Mouse (Mus musculus) megakaryocyte progenitor cell, adult 5-6 weeks (primary cell): ENCODE data around the gene Olfr473. TPM values are rescaled to one million over a fixed set of nuclear protein-coding genes. Genes with fewer than 3 reads are reported as not detected.

Experiments
- ATAC-seq: replicated peaks from 2 replicates; pipeline ENCODE4 v1.8.0; 2016; ENCODE audit warnings: mild to moderate bottlenecking, moderate TSS enrichment, inconsistent platforms; ENCODE audit not compliant: poor library complexity
- total RNA-seq, 2 experiments: library from RNA; stranded (forward) in 1 of 2; stranded (reverse) in 1 of 2; fragments of 157-497, 149-512 nt in 1 of 2; fragments of 200-1000 nt in 1 of 2; gene quantifications; 2 replicates each; pipeline versions ENCODE4 v1.2.3 to v1.2.4; 2015 to 2017

Gene Olfr473
- total RNA-seq (2015) (not detected in 2 replicates), total RNA-seq (2017) (not detected in 2 replicates)

DNA sequence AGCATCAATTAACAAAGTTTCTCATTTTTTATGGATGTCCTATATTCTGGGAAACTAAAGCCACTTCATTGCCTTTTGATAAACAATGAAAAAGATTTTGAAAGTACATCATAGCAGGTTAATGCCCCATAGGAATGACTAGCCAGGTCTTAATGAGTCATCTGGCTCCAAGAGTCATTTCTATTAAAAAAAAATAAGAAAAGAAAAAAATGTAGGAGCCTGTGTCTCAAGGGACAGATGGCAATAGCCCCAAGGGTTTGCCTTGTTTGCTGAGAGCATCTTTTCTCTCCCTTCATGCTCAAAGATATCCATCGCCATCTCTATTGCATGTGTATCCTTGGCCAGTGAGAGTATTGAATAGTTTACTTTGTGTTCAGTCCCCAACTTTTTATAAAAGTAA, at the start of gene Olfr473:
Olfr473 (plus strand) TSS at position 301 of the 400 bp plus-strand sequence.
- ATAC-seq: no peak

DNA sequence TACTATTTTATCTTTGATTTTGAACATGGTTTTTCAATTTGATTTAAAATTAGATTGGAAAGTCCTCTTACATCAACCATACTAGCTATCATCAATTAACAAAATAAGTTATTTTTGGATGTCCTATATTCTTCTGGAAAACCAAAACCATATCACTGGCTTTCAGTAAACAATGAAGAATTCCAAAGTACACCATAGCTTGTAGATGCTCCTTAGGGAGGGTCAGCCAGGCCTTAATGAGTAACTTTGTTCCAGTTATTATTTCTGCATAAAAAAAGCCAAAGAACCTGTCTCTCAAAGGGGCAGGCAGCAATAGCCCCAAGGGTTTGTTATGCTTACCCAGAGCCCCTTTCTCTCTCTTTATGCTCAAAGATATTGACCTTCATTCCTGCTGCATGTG, 32.6 kb upstream of the Olfr473 start, which contains the start of gene Olfr472:
Olfr472 (plus strand) TSS at position 301 of the 400 bp plus-strand sequence.
- no peak for ATAC-seq

GRCm38 (mm10) chr7:107952539-107952938, 22.3 kb downstream of the Olfr473 start:
- peak; percentile 54; the same call in 1 of the 2 replicates for ATAC-seq

GRCm38 (mm10) chr7:107954343-107954742, 24.1 kb downstream of the Olfr473 start, which contains the start of gene Olfr474:
Gene Olfr474, plus strand, starts transcription at chr7:107954643.
- no peak for ATAC-seq

DNA sequence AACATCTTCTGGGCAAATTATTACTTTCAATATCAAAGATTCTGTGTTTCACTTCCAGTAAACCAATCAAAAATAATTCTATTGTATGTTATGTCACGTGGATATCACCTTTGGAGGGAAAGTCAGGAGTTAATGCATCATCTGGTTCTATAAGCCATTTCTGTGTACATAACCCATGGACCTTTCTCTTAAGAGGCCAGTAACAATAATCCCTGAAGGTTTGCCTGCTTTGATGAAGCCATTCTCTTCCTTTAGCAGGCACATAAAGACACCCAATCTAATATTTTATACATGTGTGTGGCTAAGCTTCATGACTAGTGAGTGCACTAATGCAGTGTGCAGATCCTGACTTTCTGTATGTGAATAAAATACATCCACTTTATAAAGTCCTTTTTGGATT, 34.3 kb downstream of the Olfr473 start, which contains the start of gene Olfr476:
Olfr476 (plus strand) TSS at position 301 of the 400 bp plus-strand sequence.
- ATAC-seq: no peak

Other genes with a start within 250 kb of the Olfr473 start
- not detected in 2 replicates for gene Cyb5r2, start 172.4 kb upstream of the Olfr473 start, total RNA-seq (2015)
- not detected in 2 replicates for gene Cyb5r2, start 172.4 kb upstream of the Olfr473 start, total RNA-seq (2017)
- not detected in 2 replicates for gene Ovch2, start 129.2 kb upstream of the Olfr473 start, total RNA-seq (2015)
- not detected in 2 replicates for gene Ovch2, start 129.2 kb upstream of the Olfr473 start, total RNA-seq (2017)
- gene Olfr467, start 118.2 kb upstream of the Olfr473 start, total RNA-seq (2015): not detected in 2 replicates
- gene Olfr467, start 118.2 kb upstream of the Olfr473 start, total RNA-seq (2017): not detected in 2 replicates
- not detected in 2 replicates for gene Olfr469, start 104.9 kb upstream of the Olfr473 start, total RNA-seq (2015)
- gene Olfr469, start 104.9 kb upstream of the Olfr473 start, total RNA-seq (2017): not detected in 2 replicates
- gene Olfr470, start 83.0 kb upstream of the Olfr473 start, total RNA-seq (2015): not detected in 2 replicates
- gene Olfr470, start 83.0 kb upstream of the Olfr473 start, total RNA-seq (2017): not detected in 2 replicates
- not detected in 2 replicates for gene Olfr472, start 32.5 kb upstream of the Olfr473 start, total RNA-seq (2015)
- gene Olfr472, start 32.5 kb upstream of the Olfr473 start, total RNA-seq (2017): not detected in 2 replicates
- not detected in 2 replicates for gene Olfr474, start 24.2 kb downstream of the Olfr473 start, total RNA-seq (2015)
- not detected in 2 replicates for gene Olfr474, start 24.2 kb downstream of the Olfr473 start, total RNA-seq (2017)
- not detected in 2 replicates for gene Olfr476, start 34.4 kb downstream of the Olfr473 start, total RNA-seq (2015)
- not detected in 2 replicates for gene Olfr476, start 34.4 kb downstream of the Olfr473 start, total RNA-seq (2017)
- not detected in 2 replicates for gene Olfr477, start 56.2 kb downstream of the Olfr473 start, total RNA-seq (2015)
- not detected in 2 replicates for gene Olfr477, start 56.2 kb downstream of the Olfr473 start, total RNA-seq (2017)
- gene Olfr478, start 103.5 kb downstream of the Olfr473 start, total RNA-seq (2015): not detected in 2 replicates
- gene Olfr478, start 103.5 kb downstream of the Olfr473 start, total RNA-seq (2017): not detected in 2 replicates
- not detected in 2 replicates for gene Olfr479, start 120.2 kb downstream of the Olfr473 start, total RNA-seq (2015)
- not detected in 2 replicates for gene Olfr479, start 120.2 kb downstream of the Olfr473 start, total RNA-seq (2017)
- not detected in 2 replicates for gene Olfr480, start 136.9 kb downstream of the Olfr473 start, total RNA-seq (2015)
- gene Olfr480, start 136.9 kb downstream of the Olfr473 start, total RNA-seq (2017): not detected in 2 replicates
- not detected in 2 replicates for gene Olfr481, start 149.4 kb downstream of the Olfr473 start, total RNA-seq (2015)
- gene Olfr481, start 149.4 kb downstream of the Olfr473 start, total RNA-seq (2017): not detected in 2 replicates
- not detected in 2 replicates for gene Olfr482, start 167.1 kb downstream of the Olfr473 start, total RNA-seq (2015)
- gene Olfr482, start 167.1 kb downstream of the Olfr473 start, total RNA-seq (2017): 0.04 TPM in 1 of 2 replicates, not detected in the other
- gene Olfr483, start 170.4 kb downstream of the Olfr473 start, total RNA-seq (2015): not detected in 2 replicates
- gene Olfr483, start 170.4 kb downstream of the Olfr473 start, total RNA-seq (2017): not detected in 2 replicates
- gene Olfr484, start 197.0 kb downstream of the Olfr473 start, total RNA-seq (2015): not detected in 2 replicates
- gene Olfr484, start 197.0 kb downstream of the Olfr473 start, total RNA-seq (2017): not detected in 2 replicates
- gene Olfr485, start 229.4 kb downstream of the Olfr473 start, total RNA-seq (2015): not detected in 2 replicates
- gene Olfr485, start 229.4 kb downstream of the Olfr473 start, total RNA-seq (2017): not detected in 2 replicates
- not detected in 2 replicates for gene Olfr486, start 242.3 kb downstream of the Olfr473 start, total RNA-seq (2015)
- gene Olfr486, start 242.3 kb downstream of the Olfr473 start, total RNA-seq (2017): not detected in 2 replicates